Mouse (Mus musculus) bone marrow, adult 2 months (tissue): ENCODE results near the gene Tas2r104.

Source experiments
- CTCF ChIP-seq: fragments of 200-500 bp; IDR thresholded peaks from 2 replicates; pipeline ENCODE4 v1.5.1; 2011; ENCODE audit warnings: low read length, control low read depth; ENCODE audit not compliant: control insufficient read depth, insufficient read depth
- POLR2A ChIP-seq: fragments of 200-500 bp; IDR thresholded peaks from 2 replicates; pipeline ENCODE4 v1.6.1; 2011; ENCODE audit warnings: low read depth, mild to moderate bottlenecking, control low read depth, low read length, borderline replicate concordance; ENCODE audit not compliant: control insufficient read depth

- TF ChIP-seq CTCF (no peak), POLR2A (no peak)
Measured at GRCm38 (mm10) chr6:131689963-131690362, 4.4 kb upstream of the Tas2r104 start, which contains the start of gene Tas2r114.
